Mouse (Mus musculus) lung, embryonic 16.5 days (tissue): Measurements from ENCODE around the gene Knl1. TPM values are rescaled to one million over a fixed set of nuclear protein-coding genes. Genes with fewer than 3 reads are reported as not detected.

Source experiments
- ATAC-seq: fragments of 200-750 bp; cut with Nextera tagmentation; 2 replicates; pipeline ENCODE4 v1.8.0; 2017; ENCODE audit warnings: low read depth, mild to moderate bottlenecking, moderate library complexity
- H3K27ac ChIP-seq: fragments of 300-500 bp; sonication (generic); 2 replicates; pipeline ENCODE4 v1.5.1; 2014; ENCODE audit warnings: mild to moderate bottlenecking, control low read depth, low read length
- H3K27me3 ChIP-seq: fragments of 300-500 bp; sonication (generic); 2 replicates; pipeline ENCODE4 v1.6.1; 2014; ENCODE audit warnings: low read depth, low read length, mixed read lengths; ENCODE audit not compliant: control insufficient read depth, insufficient read depth
- H3K36me3 ChIP-seq: fragments of 300-500 bp; sonication (generic); 2 replicates; pipeline ENCODE4 v1.6.1; 2014; ENCODE audit warnings: low read length; ENCODE audit not compliant: control insufficient read depth, insufficient read depth
- H3K4me1 ChIP-seq: fragments of 300-500 bp; sonication (generic); replicated peaks from 2 replicates; pipeline ENCODE4 v1.6.1; 2014; ENCODE audit warnings: low read length, mixed read lengths; ENCODE audit not compliant: control insufficient read depth, insufficient read depth
- H3K4me2 ChIP-seq: fragments of 300-500 bp; sonication (generic); 2 replicates; pipeline ENCODE4 v1.6.1; 2014; ENCODE audit warnings: low read depth, low read length, control low read depth
- H3K4me3 ChIP-seq: fragments of 300-500 bp; sonication (generic); 2 replicates; pipeline ENCODE4 v1.5.1; 2014; ENCODE audit warnings: mild to moderate bottlenecking, low read length, control low read depth
- H3K9ac ChIP-seq: fragments of 300-500 bp; sonication (generic); 2 replicates; pipeline ENCODE4 v1.6.1; 2014; ENCODE audit warnings: low read length, control low read depth
- H3K9me3 ChIP-seq: fragments of 300-500 bp; sonication (generic); 2 replicates; pipeline ENCODE4 v1.6.1; 2016; ENCODE audit warnings: low read length; ENCODE audit not compliant: control insufficient read depth
- WGBS: fragments of 180-500 bp; shearing (Covaris S2); extraction: QIAGEN DNeasy Blood & Tissue Kit; methylation state at CpG from one replicate; pipeline ENCODE4 v1.1.7; 2014; 5-methylcytosine and 5-hydroxymethylcytosine counted together
- polyA plus RNA-seq: library from polyadenylated mRNA; unstranded; fragments of >200 nt; fragmentation: Nextera tagmentation; extraction: Ambion mirVana; gene quantifications from 2 replicates; pipeline ENCODE4 v1.2.1, GENCODE M21; 2015

The Knl1 gene
- polyA plus RNA-seq, 1 experiment from 2014 or later, result 62.8 TPM

DNA sequence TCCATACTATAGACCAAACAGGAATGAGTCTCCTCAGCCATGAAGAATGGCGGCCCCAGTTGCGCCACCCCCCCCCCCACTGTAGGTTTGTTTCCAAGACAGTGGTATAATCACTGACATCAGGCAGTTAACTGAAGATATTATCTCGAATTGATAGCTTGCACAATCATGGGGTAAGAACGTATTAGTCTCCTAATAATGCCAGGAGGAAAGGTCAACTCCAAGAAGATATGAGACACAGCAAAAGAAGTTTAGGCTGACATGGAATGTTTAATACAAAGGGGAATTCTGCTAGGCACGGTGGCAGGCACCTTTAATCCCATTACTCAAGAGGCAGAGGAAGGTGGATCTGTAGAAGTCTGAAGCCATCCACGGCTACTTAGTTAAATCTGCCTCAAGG is 99.5 kb downstream of the Knl1 start:
- WGBS, result 82% methylated on average over 6 of the region's 6 CpGs
- ATAC-seq, result no peak
- Histone ChIP-seq H3K9me3 (no peaks in the 10 kb centered on the region), H3K9ac (no peak overlapping the region), H3K27me3 (no peaks in the 10 kb centered on the region), H3K4me2 (no peak overlapping the region), H3K4me1 (no peaks in the 10 kb centered on the region), H3K36me3 (peaks cover 42% of the 10 kb centered on the region), H3K27ac (no peak overlapping the region), H3K4me3 (no peak overlapping the region)

GRCm38 (mm10) chr2:119147160-119147678 is 100.3 kb downstream of the Knl1 start:
- H3K4me3 ChIP-seq, result no peak overlapping the region
- no peak for ATAC-seq
- no peak overlapping the region for H3K4me2 ChIP-seq
- no peaks in the 10 kb centered on the region for H3K4me1 ChIP-seq
- H3K36me3 ChIP-seq, result peaks cover 42% of the 10 kb centered on the region
- 84% methylated on average over 22 of the region's 22 CpGs for WGBS
- no peaks in the 10 kb centered on the region for H3K9me3 ChIP-seq
- no peak overlapping the region for H3K27ac ChIP-seq
- H3K27me3 ChIP-seq, result no peaks in the 10 kb centered on the region
- H3K9ac ChIP-seq, result no peak overlapping the region

DNA sequence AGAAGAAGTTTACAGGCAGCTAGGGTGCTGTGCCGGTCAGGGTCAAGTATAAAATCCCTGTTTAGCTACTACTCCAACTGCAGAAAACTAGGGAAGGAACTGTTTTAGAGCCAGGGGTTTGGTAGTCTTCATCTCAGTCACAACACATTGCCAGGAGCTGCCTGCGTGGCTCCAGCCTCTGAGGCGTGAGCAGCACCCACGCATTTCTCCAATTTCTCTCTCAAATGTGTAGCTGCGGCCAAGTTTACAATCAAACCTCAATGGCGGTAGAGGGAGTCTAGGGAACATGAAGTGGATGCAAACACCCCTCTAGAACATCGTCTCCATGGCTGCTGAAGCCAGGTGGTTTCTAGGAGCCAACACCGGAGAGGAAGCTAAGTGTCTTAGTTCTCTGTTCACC is 100.9 kb downstream of the Knl1 start:
- Histone ChIP-seq H3K9ac (no peak overlapping the region), H3K4me1 (no peaks in the 10 kb centered on the region), H3K9me3 (no peaks in the 10 kb centered on the region), H3K4me3 (no peak overlapping the region), H3K36me3 (peaks cover 42% of the 10 kb centered on the region), H3K27ac (no peak overlapping the region), H3K27me3 (no peaks in the 10 kb centered on the region), H3K4me2 (no peak overlapping the region)
- 89% methylated on average over 8 of the region's 8 CpGs for WGBS
- no peak for ATAC-seq

GRCm38 (mm10) chr2:119152255-119152654 is 105.3 kb downstream of the Knl1 start:
- H3K9ac ChIP-seq, result no peak overlapping the region
- no peak overlapping the region for H3K27ac ChIP-seq
- H3K36me3 ChIP-seq, result peaks cover 17% of the 10 kb centered on the region
- H3K4me2 ChIP-seq, result no peak overlapping the region
- ATAC-seq, result no peak
- no peaks in the 10 kb centered on the region for H3K9me3 ChIP-seq
- no peaks in the 10 kb centered on the region for H3K27me3 ChIP-seq
- peaks cover 11% of the 10 kb centered on the region for H3K4me1 ChIP-seq
- no peak overlapping the region for H3K4me3 ChIP-seq
- WGBS, result 70% methylated on average over 6 of the region's 6 CpGs

DNA sequence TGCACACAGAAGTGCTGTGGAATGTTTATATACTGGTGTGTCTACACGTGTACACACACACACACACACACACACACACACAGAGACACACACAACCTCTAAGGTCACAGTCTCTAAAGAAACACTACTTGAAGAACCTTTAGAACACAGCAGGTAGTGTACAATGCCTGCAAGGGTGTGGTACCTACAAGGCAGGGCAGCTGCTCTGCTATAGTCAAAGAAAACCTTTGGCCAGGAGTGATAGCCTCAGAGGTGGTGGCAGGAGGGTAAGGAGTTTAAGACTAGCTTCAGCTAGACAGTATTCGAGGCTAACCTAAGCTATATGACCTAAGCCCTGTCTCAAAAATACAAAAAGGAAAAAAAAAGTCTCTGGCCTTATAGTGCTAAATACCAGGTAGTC is 107.8 kb downstream of the Knl1 start:
- no peaks in the 10 kb centered on the region for H3K27me3 ChIP-seq
- no peak for ATAC-seq
- no peak overlapping the region for H3K4me3 ChIP-seq
- peaks cover 14% of the 10 kb centered on the region for H3K4me1 ChIP-seq
- H3K4me2 ChIP-seq, result no peak overlapping the region
- H3K36me3 ChIP-seq, result peaks cover 16% of the 10 kb centered on the region
- H3K9me3 ChIP-seq, result no peaks in the 10 kb centered on the region
- 72% methylated on average over 2 of the region's 2 CpGs for WGBS
- no peak overlapping the region for H3K9ac ChIP-seq
- no peak overlapping the region for H3K27ac ChIP-seq

Other genes with a start within 250 kb of the Knl1 start
- 126 and 137 TPM in 2 replicates for gene Knstrn, start 233.1 kb upstream of the Knl1 start, polyA plus RNA-seq
- 77.9 and 94.5 TPM in 2 replicates for gene Ivd, start 185.2 kb upstream of the Knl1 start, polyA plus RNA-seq
- 2.8 and 3.3 TPM in 2 replicates for gene Bahd1, start 146.7 kb upstream of the Knl1 start, polyA plus RNA-seq
- gene Chst14, start 120.6 kb upstream of the Knl1 start, polyA plus RNA-seq, result 28.6 and 29.4 TPM in 2 replicates
- 23.8 and 25.1 TPM in 2 replicates for gene Ccdc32, start 17.7 kb upstream of the Knl1 start, polyA plus RNA-seq
- 3.3 and 3.5 TPM in 2 replicates for gene Rpusd2, start 12.3 kb upstream of the Knl1 start, polyA plus RNA-seq
- 52.6 and 53.0 TPM in 2 replicates for gene Rad51, start 65.7 kb downstream of the Knl1 start, polyA plus RNA-seq
- gene Rmdn3, start 109.9 kb downstream of the Knl1 start, polyA plus RNA-seq, result 39.9 and 41.1 TPM in 2 replicates
- 24.3 and 26.1 TPM in 2 replicates for gene Gchfr, start 120.7 kb downstream of the Knl1 start, polyA plus RNA-seq
- 0.40 and 0.41 TPM in 2 replicates for gene Gm14137, start 127.4 kb downstream of the Knl1 start, polyA plus RNA-seq
- 48.7 and 50.8 TPM in 2 replicates for gene Zfyve19, start 161.5 kb downstream of the Knl1 start, polyA plus RNA-seq
- gene Dnajc17, start 161.7 kb downstream of the Knl1 start, polyA plus RNA-seq, result 17.0 and 22.3 TPM in 2 replicates
- gene Ppp1r14d, start 182.8 kb downstream of the Knl1 start, polyA plus RNA-seq, result 0.47 and 0.73 TPM in 2 replicates
- 34.2 and 36.2 TPM in 2 replicates for gene Spint1, start 190.2 kb downstream of the Knl1 start, polyA plus RNA-seq
- gene Rhov, start 224.2 kb downstream of the Knl1 start, polyA plus RNA-seq, result 1.3 and 2.2 TPM in 2 replicates
- 18.8 and 19.5 TPM in 2 replicates for gene Vps18, start 241.6 kb downstream of the Knl1 start, polyA plus RNA-seq